In genomic region chr15:50320796-50321195, GRCm38 (mm10) we compare ENCODE assay signal across 14 mouse cellular contexts.
DNase-seq lines count a peak whose midpoint lies in the region; TF ChIP-seq lines count a peak whose summit lies in the region.
"Had no signal": no experiment of that assay in that cellular context is flagged by ENCODE, and none has a peak within 500 bp of the region (broad histone marks: within the 10 kb centered on the region; RNA-seq: fewer than 3 reads in every experiment).

No protein-coding gene starts in this region.

- intact Hi-C loops in left cerebral cortex, adult 2 months (cut with DNase I): no loop called here

- peak; percentile 30 for TF ChIP-seq CTCF in left cerebral cortex, adult 2 months (IDR thresholded peaks at IDR 0.05)

- peak; percentile 5 for DNase-seq in embryo, embryonic 10.5 days (ENCODE audit: low spot score)
- no peak for DNase-seq in embryo, embryonic 9.5 days (ENCODE audit: extremely low spot score)
- DNase-seq in left cerebral cortex, adult 2 months (ENCODE audit: extremely low spot score in 1 of 2, low spot score in 2 of 2): no peak
- no peak for DNase-seq in left cerebral cortex, adult 8-10 months (ENCODE audit: low spot score in 2 of 2)
- peak; percentile 6 for DNase-seq in CD4-positive helper T cell, adult 2 months (ENCODE audit: low read depth, low spot score)
- DNase-seq in induced T-regulatory cell, adult 2 months (ENCODE audit: low read depth): peak; percentile 5
- DNase-seq in spleen, postnatal 14 days (ENCODE audit: low spot score in 2 of 2): no peak
- DNase-seq in c-Kit-positive CD71-positive TER-119-positive erythroid progenitor cells, embryonic 14.5 days (ENCODE audit: low spot score): no peak
- DNase-seq: cerebellum, adult 11 months; heart, postnatal 36 days had no signal

- H3K4me3 ChIP-seq in left cerebral cortex, adult 2 months: no peak overlapping the region
- H3K4me3 ChIP-seq: heart, embryonic 10.5 days; intestine, embryonic 15.5 days; megakaryocyte, embryonic 14.5 days; myocyte had no signal

- H3K27ac ChIP-seq in left cerebral cortex, adult 2 months: no peak overlapping the region
- H3K27ac ChIP-seq: heart, embryonic 10.5 days; intestine, embryonic 15.5 days had no signal

Comparison
In these comparisons a context has a peak if more than half of its experiments do, and no peak if none do; other contexts are left out.
1. DNase-seq: peak in embryo, embryonic 10.5 days (single experiment), CD4-positive helper T cell, adult 2 months (single experiment) and induced T-regulatory cell, adult 2 months (single experiment); none in embryo, embryonic 9.5 days (single experiment), left cerebral cortex, adult 2 months (0 of 2), left cerebral cortex, adult 8-10 months (0 of 2), spleen, postnatal 14 days (0 of 2) and c-Kit-positive CD71-positive TER-119-positive erythroid progenitor cells, embryonic 14.5 days (single experiment).